Mouse (Mus musculus) ES-CJ7 (cell line): ENCODE results near the gene Tec.

Source experiments
- DNase-seq: peaks from one replicate; pipeline ENCODE4 v3.0.0; 2011; ENCODE audit warnings: low read depth, low spot score

Tec gene

GRCm38 (mm10) chr5:72784719-72785118, 83.6 kb downstream of the Tec start:
- no peak for DNase-seq

GRCm38 (mm10) chr5:72783957-72784356, 84.3 kb downstream of the Tec start:
- DNase-seq = no peak

GRCm38 (mm10) chr5:72783123-72783522, 85.2 kb downstream of the Tec start:
- no peak for DNase-seq

GRCm38 (mm10) chr5:72781776-72782175, 86.5 kb downstream of the Tec start:
- DNase-seq = no peak

GRCm38 (mm10) chr5:72776595-72776994, 91.7 kb downstream of the Tec start:
- DNase-seq = no peak

- no peak for DNase-seq
These were observed 92.2 kb downstream of the Tec start for GRCm38 (mm10) chr5:72776127-72776526.

GRCm38 (mm10) chr5:72769841-72770240, 98.4 kb downstream of the Tec start:
- DNase-seq = no peak

- no peak for DNase-seq
These were observed 104.7 kb downstream of the Tec start for GRCm38 (mm10) chr5:72763546-72763945.

- DNase-seq = no peak
These were observed 105.3 kb downstream of the Tec start for GRCm38 (mm10) chr5:72763025-72763424.

GRCm38 (mm10) chr5:72761758-72762157, 106.5 kb downstream of the Tec start:
- DNase-seq = no peak

- no peak for DNase-seq
These were observed 107.0 kb downstream of the Tec start for GRCm38 (mm10) chr5:72761237-72761636.

- DNase-seq = no peak
These were observed 109.1 kb downstream of the Tec start for GRCm38 (mm10) chr5:72758925-72759924.

GRCm38 (mm10) chr5:72757155-72757773, 111.0 kb downstream of the Tec start:
- DNase-seq = no peak

GRCm38 (mm10) chr5:72755941-72756340, 112.3 kb downstream of the Tec start:
- no peak for DNase-seq

- no peak for DNase-seq
These were observed 113.2 kb downstream of the Tec start for GRCm38 (mm10) chr5:72755035-72755434.

- DNase-seq = no peak
These were observed 115.7 kb downstream of the Tec start, which contains the start of gene Txk for GRCm38 (mm10) chr5:72752585-72752984. Gene Txk (minus strand): TSS chr5:72752777.

GRCm38 (mm10) chr5:72751056-72751758, 117.1 kb downstream of the Tec start:
- DNase-seq = no peak

GRCm38 (mm10) chr5:72750226-72750625, 118.1 kb downstream of the Tec start:
- no peak for DNase-seq

- no peak for DNase-seq
These were observed 119.5 kb downstream of the Tec start for GRCm38 (mm10) chr5:72748659-72749265.

GRCm38 (mm10) chr5:72747384-72747783, 120.9 kb downstream of the Tec start:
- no peak for DNase-seq

- DNase-seq = no peak
These were observed 121.8 kb downstream of the Tec start for GRCm38 (mm10) chr5:72746461-72746860.

GRCm38 (mm10) chr5:72743103-72743502, 125.2 kb downstream of the Tec start:
- no peak for DNase-seq
